Mouse (Mus musculus): Measurements from ENCODE around the gene Ankfn1.

The Ankfn1 gene

DNA sequence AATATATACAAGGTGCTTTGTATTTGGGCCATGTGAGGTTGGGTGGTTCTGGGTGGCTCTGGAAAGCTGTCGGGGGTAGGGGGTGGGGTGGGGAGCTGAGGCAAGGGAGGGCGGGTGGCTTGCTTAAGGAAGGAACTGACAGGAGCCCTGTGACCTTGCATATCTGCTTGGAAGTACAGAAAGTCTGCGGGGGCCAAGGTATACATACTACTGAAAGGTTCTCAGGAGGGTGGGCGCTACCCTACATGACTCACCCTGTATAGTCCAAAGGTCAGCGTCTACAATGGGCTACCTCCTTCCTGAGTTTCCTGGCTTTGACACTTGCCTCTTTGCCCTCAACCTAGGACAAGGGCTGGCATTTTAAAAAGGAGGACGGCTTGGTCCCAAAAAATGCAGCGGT lies 407.1 kb downstream of the Ankfn1 start:
- DNase-seq (ENCODE audit: low read depth, low spot score), result no peak

GRCm38 (mm10) chr11:89363981-89364380 lies 413.5 kb downstream of the Ankfn1 start:
- DNase-seq (ENCODE audit: low read depth, low spot score), result no peak

GRCm38 (mm10) chr11:89360895-89361294 lies 416.6 kb downstream of the Ankfn1 start:
- no peak for DNase-seq (ENCODE audit: low read depth, low spot score)

DNA sequence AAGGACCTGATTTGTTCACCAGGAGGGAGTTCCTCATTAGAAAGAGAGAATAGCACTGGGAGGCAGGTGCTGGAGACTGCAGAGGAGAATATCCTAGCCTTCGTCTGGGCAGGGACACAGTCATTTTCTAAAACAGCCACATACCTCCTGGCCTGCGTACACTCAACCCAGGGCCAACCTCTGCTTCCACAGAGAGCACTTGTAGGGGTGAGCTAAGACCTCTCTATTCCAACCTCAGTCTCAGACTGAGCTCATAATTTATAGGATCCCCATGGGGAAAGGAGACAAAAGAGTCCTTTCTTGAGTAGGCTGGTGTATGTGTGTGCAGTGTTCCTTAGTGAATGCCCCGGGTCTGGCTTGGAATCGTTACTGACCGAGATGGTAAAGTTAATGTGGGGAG lies 418.9 kb downstream of the Ankfn1 start:
- DNase-seq (ENCODE audit: low read depth, low spot score), result no peak

DNA sequence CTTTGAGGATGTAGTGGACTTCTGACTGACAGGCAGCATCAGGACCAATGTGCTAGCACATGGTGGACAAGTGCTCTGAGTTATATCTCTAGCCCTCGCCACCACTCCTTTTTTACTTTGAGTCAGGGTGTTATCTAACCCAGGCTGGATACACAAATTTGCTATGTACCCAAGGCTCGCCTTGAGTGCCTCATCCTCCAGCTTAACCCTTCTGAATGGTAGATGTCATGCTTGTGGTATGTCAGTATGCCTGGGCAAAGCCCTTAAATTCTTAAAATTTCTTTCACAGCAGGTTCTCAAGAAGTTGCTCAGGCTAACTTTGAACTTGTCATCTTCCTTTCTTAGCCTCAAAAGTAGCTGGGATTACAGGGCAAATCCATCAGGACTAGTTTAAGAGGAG lies 421.0 kb downstream of the Ankfn1 start:
- no peak for DNase-seq (ENCODE audit: low read depth, low spot score)

DNA sequence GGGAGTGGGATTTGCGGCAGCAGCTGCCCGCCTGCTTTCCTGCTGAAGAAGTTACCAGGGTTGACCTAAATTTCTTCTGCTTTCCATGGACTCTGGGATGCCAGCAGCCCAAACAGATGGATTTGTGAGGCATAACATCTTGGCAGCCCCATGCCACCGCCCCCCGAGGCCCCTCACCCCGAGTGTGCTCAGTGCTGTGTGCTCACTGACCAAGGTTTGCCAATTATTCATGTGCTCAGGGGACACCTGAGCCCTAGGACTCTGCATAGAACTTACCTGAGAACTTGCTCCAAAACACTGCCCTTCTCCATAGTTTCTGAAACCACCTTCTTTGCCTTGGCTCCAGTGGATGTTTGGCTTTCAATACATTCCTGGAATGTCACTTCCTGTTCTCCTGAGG lies 421.4 kb downstream of the Ankfn1 start:
- DNase-seq (ENCODE audit: low read depth, low spot score), result no peak

DNA sequence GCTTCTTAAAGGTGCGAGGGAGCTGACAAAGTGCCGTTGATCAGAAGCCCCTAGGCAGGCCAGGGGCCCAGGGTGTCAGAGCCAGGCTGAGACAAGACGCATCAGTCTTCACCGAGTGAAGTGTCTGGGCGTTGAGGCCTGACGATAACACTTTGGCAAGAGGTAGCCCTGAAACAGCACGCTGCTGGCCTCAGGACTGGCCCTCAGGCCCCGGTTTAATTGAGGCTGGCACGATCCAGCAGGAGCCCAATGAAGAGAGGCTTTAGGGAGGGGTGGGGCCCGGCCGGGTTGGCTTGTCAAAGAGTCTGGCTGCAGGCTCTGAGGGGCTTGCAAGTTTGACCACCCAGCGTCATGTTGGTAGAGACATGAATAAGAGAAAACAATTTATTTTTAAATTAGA lies 437.2 kb downstream of the Ankfn1 start:
- no peak for DNase-seq (ENCODE audit: low read depth, low spot score)
